Mouse (Mus musculus) large intestine, adult 2 months (tissue): ENCODE data around the gene Lrrc51. TPM values are rescaled to one million over a fixed set of nuclear protein-coding genes. Genes with fewer than 3 reads are reported as not detected.

ENCODE experiments used
- polyA plus RNA-seq: library from polyadenylated mRNA; depleted of rRNA; stranded (reverse); fragments of >200 nt; gene quantifications from 2 replicates; pipeline ENCODE4 v1.2.3, GENCODE M21; 2012; rRNA removed

Lrrc51 gene
- polyA plus RNA-seq, 1 experiment, result 6.3 TPM

Other genes with a start within 250 kb of the Lrrc51 start
- 0.41 and 0.45 TPM in 2 replicates for gene Phox2a, start 115.6 kb downstream of the Lrrc51 start, polyA plus RNA-seq
- 54.1 and 73.6 TPM in 2 replicates for gene Inppl1, start 95.7 kb downstream of the Lrrc51 start, polyA plus RNA-seq
- 2.8 and 5.6 TPM in 2 replicates for gene Folr2, start 76.7 kb downstream of the Lrrc51 start, polyA plus RNA-seq
- gene Anapc15, start 70.2 kb downstream of the Lrrc51 start, polyA plus RNA-seq, result 46.4 and 67.7 TPM in 2 replicates
- 1.3 and 2.8 TPM in 2 replicates for gene Folr1, start 63.1 kb downstream of the Lrrc51 start, polyA plus RNA-seq
- gene Lamtor1, start 28.0 kb downstream of the Lrrc51 start, polyA plus RNA-seq, result 185 and 198 TPM in 2 replicates
- gene Tomt, start 27.5 kb downstream of the Lrrc51 start, polyA plus RNA-seq, result 0.11 and 0.14 TPM in 2 replicates
- gene Numa1, start 216 bp upstream of the Lrrc51 start, polyA plus RNA-seq, result 44.7 and 56.1 TPM in 2 replicates
- gene Il18bp, start 84.8 kb upstream of the Lrrc51 start, polyA plus RNA-seq, result 25.7 and 49.6 TPM in 2 replicates
- gene Rnf121, start 131.6 kb upstream of the Lrrc51 start, polyA plus RNA-seq, result 39.9 and 70.6 TPM in 2 replicates
- gene Xndc1, start 131.6 kb upstream of the Lrrc51 start, polyA plus RNA-seq, result 14.3 and 14.4 TPM in 2 replicates
- gene Xntrpc, start 131.8 kb upstream of the Lrrc51 start, polyA plus RNA-seq, result 1.5 and 2.2 TPM in 2 replicates
- gene Trpc2, start 149.2 kb upstream of the Lrrc51 start, polyA plus RNA-seq, result not detected in 2 replicates
- 0.09 TPM in 1 of 2 replicates, not detected in the other for gene Art1, start 167.8 kb upstream of the Lrrc51 start, polyA plus RNA-seq
- 0.24 and 0.29 TPM in 2 replicates for gene Art5, start 175.6 kb upstream of the Lrrc51 start, polyA plus RNA-seq
- gene Chrna10, start 182.9 kb upstream of the Lrrc51 start, polyA plus RNA-seq, result 0.26 and 0.60 TPM in 2 replicates